Mouse (Mus musculus) lung, adult 2 months (tissue): ENCODE results near the gene Rabif.

Source experiments
- CTCF ChIP-seq: fragments of 200-500 bp; IDR thresholded peaks from 2 replicates; pipeline ENCODE4 v1.5.1; 2011; ENCODE audit warnings: mild to moderate bottlenecking, low read length, control low read depth; ENCODE audit not compliant: insufficient read depth
- POLR2A ChIP-seq: fragments of 200-500 bp; IDR thresholded peaks from 2 replicates; pipeline ENCODE4 v1.6.1; 2011; ENCODE audit warnings: low read depth, mild to moderate bottlenecking, control low read depth, low read length, borderline replicate concordance; ENCODE audit errors: extremely low read depth

DNA sequence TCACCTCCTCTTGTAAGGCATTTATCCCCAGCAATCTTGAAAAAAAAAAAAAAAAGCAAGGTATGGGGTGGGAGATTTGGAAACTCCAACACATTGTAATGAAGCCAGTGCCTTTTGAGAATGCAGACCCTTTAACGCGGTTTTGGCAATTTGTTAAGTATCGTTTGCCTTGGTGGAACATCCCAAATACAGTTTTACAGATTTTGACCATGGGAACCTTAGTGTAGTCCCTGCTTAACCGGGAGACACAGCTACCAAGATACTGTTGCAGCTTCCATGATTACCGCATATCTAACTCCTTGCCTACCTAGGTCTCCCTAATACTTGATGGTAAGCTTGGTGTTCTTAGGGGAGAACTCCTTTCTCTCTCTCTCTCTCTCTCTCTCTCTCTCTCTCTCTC lies 38.4 kb upstream of the Rabif start:
- TF ChIP-seq CTCF (no peak), POLR2A (no peak)
